Mouse (Mus musculus) heart, embryonic 16.5 days (tissue): ENCODE results near the gene Lime1. TPM values are rescaled to one million over a fixed set of nuclear protein-coding genes. Genes with fewer than 3 reads are reported as not detected.

Source experiments
- ATAC-seq: fragments of 200-750 bp; cut with Nextera tagmentation; replicated peaks from 2 replicates; pipeline ENCODE4 v1.8.0; 2017; ENCODE audit warnings: moderate number of reproducible peaks; ENCODE audit not compliant: insufficient read depth, low FRiP score; ENCODE audit errors: extremely low read depth
- H3K27ac ChIP-seq: fragments of 300-500 bp; sonication (generic); 2 replicates; pipeline ENCODE4 v1.5.1; 2014; ENCODE audit warnings: mild to moderate bottlenecking, low read length, control low read depth, moderate library complexity
- H3K27me3 ChIP-seq: fragments of 300-500 bp; sonication (generic); 2 replicates; pipeline ENCODE4 v1.6.1; 2014; ENCODE audit warnings: low read length, mixed read lengths; ENCODE audit not compliant: control insufficient read depth, insufficient read depth
- H3K36me3 ChIP-seq: fragments of 300-500 bp; sonication (generic); 2 replicates; pipeline ENCODE4 v1.6.1; 2014; ENCODE audit not compliant: control insufficient read depth, insufficient read depth
- H3K4me1 ChIP-seq: fragments of 300-500 bp; sonication (generic); 2 replicates; pipeline ENCODE4 v1.6.1; 2014; ENCODE audit warnings: low read length, mixed read lengths; ENCODE audit not compliant: control insufficient read depth, insufficient read depth
- H3K4me2 ChIP-seq: fragments of 300-500 bp; sonication (generic); 2 replicates; pipeline ENCODE4 v1.6.1; 2014; ENCODE audit warnings: low read depth, mild to moderate bottlenecking, control low read depth, low read length
- H3K4me3 ChIP-seq: fragments of 300-500 bp; sonication (generic); 2 replicates; pipeline ENCODE4 v1.5.1; 2014; ENCODE audit warnings: mild to moderate bottlenecking, control low read depth, low read length
- H3K9ac ChIP-seq: fragments of 300-500 bp; sonication (generic); 2 replicates; pipeline ENCODE4 v1.6.1; 2014; ENCODE audit warnings: low read length, control low read depth
- H3K9me3 ChIP-seq: fragments of 300-500 bp; sonication (generic); replicated peaks from 2 replicates; pipeline ENCODE4 v1.6.1; 2016; ENCODE audit warnings: low read length; ENCODE audit not compliant: control insufficient read depth
- WGBS: fragments of 180-500 bp; shearing (Covaris S2); extraction: QIAGEN DNeasy Blood & Tissue Kit; methylation state at CpG from one replicate; pipeline ENCODE4 v1.1.7; 2014; 5-methylcytosine and 5-hydroxymethylcytosine counted together
- polyA plus RNA-seq: library from polyadenylated mRNA; unstranded; fragments of >200 nt; fragmentation: Nextera tagmentation; extraction: Ambion mirVana; gene quantifications from 2 replicates; pipeline ENCODE4 v1.2.1, GENCODE M21; 2015

The Lime1 gene
- polyA plus RNA-seq, 1 experiment from 2014 or later: 15.6 TPM

- peak; percentile 38; the same call in 1 of the 2 replicates for ATAC-seq
- peak overlapping the region; percentile 95 for H3K4me3 ChIP-seq
- peaks cover 33% of the 10 kb centered on the region for H3K4me1 ChIP-seq
- H3K27me3 ChIP-seq: no peaks in the 10 kb centered on the region
- H3K9ac ChIP-seq: peak overlapping the region; percentile 98
- H3K27ac ChIP-seq: peak overlapping the region; percentile 95
- H3K36me3 ChIP-seq: peaks cover 24% of the 10 kb centered on the region
- peak overlapping the region; percentile 98 for H3K4me2 ChIP-seq
- H3K9me3 ChIP-seq: 0 out of 2 replicates have a peak, but pooled peaks cover 3% of the 10 kb centered on the region
- 0% methylated on average over 20 of the region's 20 CpGs for WGBS
Observed at GRCm38 (mm10) chr2:181365655-181366075, 14.2 kb upstream of the Lime1 start.

- Histone ChIP-seq H3K4me3 (no peak overlapping the region), H3K4me2 (no peak overlapping the region), H3K4me1 (peaks cover 22% of the 10 kb centered on the region), H3K27me3 (no peaks in the 10 kb centered on the region), H3K9me3 (0 out of 2 replicates have a peak, but pooled peaks cover 3% of the 10 kb centered on the region), H3K36me3 (peaks cover 17% of the 10 kb centered on the region), H3K27ac (no peak overlapping the region), H3K9ac (no peak overlapping the region)
- WGBS: 88% methylated on average over 5 of the region's 5 CpGs
- ATAC-seq: no peak
Observed at GRCm38 (mm10) chr2:181370001-181370400, 9.9 kb upstream of the Lime1 start.

- no peak overlapping the region for H3K4me3 ChIP-seq
- H3K27me3 ChIP-seq: no peaks in the 10 kb centered on the region
- no peaks in the 10 kb centered on the region for H3K4me1 ChIP-seq
- no peaks in the 10 kb centered on the region for H3K9me3 ChIP-seq
- ATAC-seq: no peak
- peaks cover 21% of the 10 kb centered on the region for H3K36me3 ChIP-seq
- no peak overlapping the region for H3K9ac ChIP-seq
- H3K4me2 ChIP-seq: no peak overlapping the region
- no peak overlapping the region for H3K27ac ChIP-seq
- WGBS: 85% methylated on average over 2 of the region's 2 CpGs
Observed at GRCm38 (mm10) chr2:181375787-181376186, 4.1 kb upstream of the Lime1 start.

- Histone ChIP-seq H3K4me2 (no peak overlapping the region), H3K27ac (no peak overlapping the region), H3K4me1 (no peaks in the 10 kb centered on the region), H3K36me3 (peaks cover 22% of the 10 kb centered on the region), H3K9me3 (no peaks in the 10 kb centered on the region), H3K27me3 (no peaks in the 10 kb centered on the region), H3K4me3 (no peak overlapping the region), H3K9ac (no peak overlapping the region)
- WGBS: 64% methylated on average over 2 of the region's 2 CpGs
- no peak for ATAC-seq
Observed at GRCm38 (mm10) chr2:181377230-181377629, 2.6 kb upstream of the Lime1 start.

GRCm38 (mm10) chr2:181378701-181379100 is 1.2 kb upstream of the Lime1 start:
- Histone ChIP-seq H3K4me1 (no peaks in the 10 kb centered on the region), H3K4me2 (no peak overlapping the region), H3K4me3 (no peak overlapping the region), H3K27ac (no peak overlapping the region), H3K9ac (no peak overlapping the region), H3K36me3 (peaks cover 35% of the 10 kb centered on the region), H3K9me3 (no peaks in the 10 kb centered on the region), H3K27me3 (no peaks in the 10 kb centered on the region)
- no peak for ATAC-seq
- WGBS: 88% methylated on average over 5 of the region's 5 CpGs

GRCm38 (mm10) chr2:181380251-181380650 is 373 bp downstream of the Lime1 start:
- Histone ChIP-seq H3K9me3 (no peaks in the 10 kb centered on the region), H3K4me1 (peaks cover 2% of the 10 kb centered on the region), H3K27ac (no peak overlapping the region), H3K27me3 (no peaks in the 10 kb centered on the region), H3K9ac (no peak overlapping the region), H3K4me3 (no peak overlapping the region), H3K36me3 (peaks cover 41% of the 10 kb centered on the region), H3K4me2 (no peak overlapping the region)
- 73% methylated on average over 5 of the region's 5 CpGs for WGBS
- ATAC-seq: no peak

- 78% methylated on average over 5 of the region's 5 CpGs for WGBS
- Histone ChIP-seq H3K4me1 (peaks cover 9% of the 10 kb centered on the region), H3K27me3 (no peaks in the 10 kb centered on the region), H3K36me3 (peaks cover 41% of the 10 kb centered on the region), H3K9me3 (no peaks in the 10 kb centered on the region), H3K4me3 (no peak overlapping the region), H3K4me2 (no peak overlapping the region), H3K27ac (no peak overlapping the region), H3K9ac (no peak overlapping the region; the same call in 1 of the 2 replicates)
- no peak for ATAC-seq
Observed at GRCm38 (mm10) chr2:181381107-181381506, 1.2 kb downstream of the Lime1 start.

GRCm38 (mm10) chr2:181381631-181382306 is 1.9 kb downstream of the Lime1 start:
- H3K27me3 ChIP-seq: no peaks in the 10 kb centered on the region
- no peak overlapping the region for H3K27ac ChIP-seq
- no peak overlapping the region for H3K4me3 ChIP-seq
- 85% methylated on average over 6 of the region's 6 CpGs for WGBS
- no peak overlapping the region for H3K4me2 ChIP-seq
- no peak for ATAC-seq
- no peaks in the 10 kb centered on the region for H3K9me3 ChIP-seq
- peaks cover 10% of the 10 kb centered on the region for H3K4me1 ChIP-seq
- no peak overlapping the region for H3K9ac ChIP-seq
- peaks cover 41% of the 10 kb centered on the region for H3K36me3 ChIP-seq

GRCm38 (mm10) chr2:181384463-181384862 is 4.6 kb downstream of the Lime1 start:
- Histone ChIP-seq H3K4me2 (no peak overlapping the region), H3K9ac (no peak overlapping the region), H3K4me1 (peaks cover 10% of the 10 kb centered on the region), H3K27me3 (no peaks in the 10 kb centered on the region), H3K4me3 (no peak overlapping the region), H3K27ac (0 out of 2 replicates have a peak overlapping the region, but pooled peaks have one; percentile 23), H3K9me3 (no peaks in the 10 kb centered on the region), H3K36me3 (peaks cover 33% of the 10 kb centered on the region)
- ATAC-seq: no peak
- WGBS: 80% methylated on average over 7 of the region's 7 CpGs
